ENCODE assay signal across 11 mouse cellular contexts in genomic region chr3:83495584-83495983, GRCm38 (mm10).
DNase-seq lines count a peak whose midpoint lies in the region; ATAC-seq and TF ChIP-seq lines count a peak whose summit lies in the region.
"Had no signal": no experiment of that assay in that cellular context is flagged by ENCODE, and none has a peak within 500 bp of the region (broad histone marks: within the 10 kb centered on the region; RNA-seq: fewer than 3 reads in every experiment).

No protein-coding gene starts in this region.

- no peak overlapping the region for H3K27ac ChIP-seq in kidney, embryonic 14.5 days (ENCODE audit: low read depth, low read length)
- H3K27ac ChIP-seq in CH12.LX (ENCODE audit: insufficient read depth, low read depth) = no peak overlapping the region
- no peak overlapping the region for H3K27ac ChIP-seq in forebrain, embryonic 12.5 days
- H3K27ac ChIP-seq: liver, embryonic 13.5 days had no signal

- no peaks in the 10 kb centered on the region for H3K79me2 ChIP-seq in CH12.LX (replicated peaks; ENCODE audit: control insufficient read depth, extremely low read depth, insufficient read depth, poor library complexity, severe bottlenecking)

- dilution Hi-C loops in CH12.LX (cut with MboI; ENCODE audit: extremely low pct_ligation_motif_present, extremely low pct_unique_long_range_greater_than_20kb, low sequenced_read_pairs) = no loop called here

- no peaks in the 10 kb centered on the region for H3K27me3 ChIP-seq in kidney, embryonic 14.5 days (ENCODE audit: control insufficient read depth, insufficient read depth, low read length)
- H3K27me3 ChIP-seq in CH12.LX (replicated peaks) = no peaks in the 10 kb centered on the region
- H3K27me3 ChIP-seq in forebrain, embryonic 12.5 days = no peaks in the 10 kb centered on the region
- H3K27me3 ChIP-seq: liver, embryonic 13.5 days had no signal

- peak; percentile 28 for DNase-seq in kidney, adult 9 months
- DNase-seq in CH12.LX (ENCODE audit: extremely low read depth) (peak; percentile 29), NIH3T3 (ENCODE audit: low read depth) (peak; percentile 11)
- peak; percentile 27 for DNase-seq in kidney, postnatal 10 days
- no peak for DNase-seq in yolk sac, embryonic 10.5 days (ENCODE audit: low spot score)
- DNase-seq: cerebellum, adult 9-11 months; liver, embryonic 13.5 days had no signal

- H3K4me2 ChIP-seq in kidney, embryonic 14.5 days (replicated peaks; ENCODE audit: low read depth, low read length) = no peak overlapping the region
- H3K4me2 ChIP-seq in CH12.LX (ENCODE audit: insufficient read depth, low read depth, poor library complexity, severe bottlenecking) = no peak overlapping the region
- no peak overlapping the region for H3K4me2 ChIP-seq in forebrain, embryonic 12.5 days
- H3K4me2 ChIP-seq: liver, embryonic 13.5 days had no signal

- no peak for ATAC-seq in kidney, embryonic 14.5 days (ENCODE audit: low FRiP score, low TSS enrichment)
- no peak for ATAC-seq in forebrain, embryonic 12.5 days (ENCODE audit: low FRiP score)
- ATAC-seq in erythroid progenitor cell, adult 5-6 weeks (replicated peaks; ENCODE audit: low FRiP score, poor library complexity, severe bottlenecking) = no peak
- ATAC-seq: forebrain, embryonic 14.5 days had no signal

- no peaks in the 10 kb centered on the region for H3K4me1 ChIP-seq in kidney, embryonic 14.5 days (ENCODE audit: control insufficient read depth, insufficient read depth, low read length)
- H3K4me1 ChIP-seq in CH12.LX (ENCODE audit: control insufficient read depth in 1 of 2, insufficient read depth in 2 of 2) = no peaks in the 10 kb centered on the region
- no peaks in the 10 kb centered on the region for H3K4me1 ChIP-seq in forebrain, embryonic 12.5 days
- H3K4me1 ChIP-seq: liver, embryonic 13.5 days had no signal

- no peak overlapping the region for H3K9ac ChIP-seq in kidney, embryonic 14.5 days (ENCODE audit: low read depth, low read length)
- H3K9ac ChIP-seq in CH12.LX (ENCODE audit: insufficient read depth, low read depth) = no peak overlapping the region
- no peak overlapping the region for H3K9ac ChIP-seq in forebrain, embryonic 12.5 days
- H3K9ac ChIP-seq: liver, embryonic 13.5 days had no signal

- in situ Hi-C loops in CH12.LX (cut with MboI; ENCODE audit: low pct_ligation_motif_present, low pct_unique_long_range_greater_than_20kb, low sequenced_read_pairs) = no loop called here

- peak in 1 of 2 experiments; percentile 55; a peak in 2 of 4 replicates for TF ChIP-seq CTCF in CH12.LX (conservative IDR thresholded peaks at IDR 0.05 in 1 of 2, IDR thresholded peaks at IDR 0.05 in 1 of 2; ENCODE audit: low read depth in 2 of 2, low read length in 2 of 2)

- no peak for TF ChIP-seq POLR2A in CH12.LX (IDR thresholded peaks at IDR 0.05; ENCODE audit: low read depth, low read length)

- peak; percentile 38 for TF ChIP-seq RAD21 in CH12.LX (IDR thresholded peaks at IDR 0.05; ENCODE audit: low read depth, low read length)

- no peaks in the 10 kb centered on the region for H3K9me3 ChIP-seq in kidney, embryonic 14.5 days (ENCODE audit: control insufficient read depth, low read length)
- H3K9me3 ChIP-seq in CH12.LX (replicated peaks; ENCODE audit: low read length) = no peaks in the 10 kb centered on the region
- H3K9me3 ChIP-seq in forebrain, embryonic 12.5 days = no peaks in the 10 kb centered on the region
- H3K9me3 ChIP-seq: liver, embryonic 13.5 days had no signal

- no peaks in the 10 kb centered on the region for H3K36me3 ChIP-seq in kidney, embryonic 14.5 days (ENCODE audit: control insufficient read depth, insufficient read depth, low read length)
- no peaks in the 10 kb centered on the region for H3K36me3 ChIP-seq in CH12.LX (replicated peaks in 1 of 2; ENCODE audit: control insufficient read depth in 1 of 2, insufficient read depth in 1 of 2, low read length in 1 of 2)
- no peaks in the 10 kb centered on the region for H3K36me3 ChIP-seq in forebrain, embryonic 12.5 days (replicated peaks)
- H3K36me3 ChIP-seq: liver, embryonic 13.5 days had no signal

- WGBS in kidney, embryonic 14.5 days = 23% methylated on average over 1 of the region's 1 CpGs
- WGBS in forebrain, embryonic 12.5 days = 32% methylated on average over 1 of the region's 1 CpGs

- H3K4me3 ChIP-seq in kidney, embryonic 14.5 days (ENCODE audit: low read length) = no peak overlapping the region
- H3K4me3 ChIP-seq in CH12.LX (replicated peaks in 1 of 3; ENCODE audit: low read depth in 2 of 3, low read length in 2 of 3, poor library complexity in 1 of 3) = no peak overlapping the region
- no peak overlapping the region for H3K4me3 ChIP-seq in forebrain, embryonic 12.5 days (replicated peaks)
- H3K4me3 ChIP-seq: liver, embryonic 13.5 days had no signal

- TF ChIP-seq EP300 in CH12.LX (IDR thresholded peaks at IDR 0.05; ENCODE audit: low read length) = no peak

TF ChIP-seq in CH12.LX, 34 proteins besides CTCF, POLR2A, EP300 and RAD21:
- no peak for TF ChIP-seq USF2 (conservative IDR thresholded peaks at IDR 0.05; ENCODE audit: low read depth, low read length)
- 0 out of 2 replicates have a peak, but pooled peaks have one; percentile 22 for TF ChIP-seq SMC3 (IDR thresholded peaks at IDR 0.05; ENCODE audit: low read depth, low read length)
